ENCODE assay signal across 19 mouse cellular contexts in the genomic region with DNA sequence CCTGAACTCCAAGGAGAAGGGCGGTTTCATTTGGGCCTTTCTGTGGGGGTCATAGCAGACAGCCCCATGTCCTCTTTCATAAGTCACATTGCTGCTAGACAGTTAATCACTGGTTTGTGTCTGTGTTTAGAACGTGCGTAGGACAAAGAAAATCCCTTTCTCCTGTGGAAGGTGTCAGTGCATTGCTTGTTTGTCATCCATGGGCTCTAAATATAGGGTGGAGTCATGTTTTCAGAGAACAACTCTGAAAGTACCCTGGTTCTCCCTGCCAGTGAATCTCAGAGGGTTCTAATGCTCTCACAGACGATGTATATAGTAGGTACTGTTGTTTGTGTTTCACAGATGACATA.
DNase-seq lines count a peak whose midpoint lies in the region; ATAC-seq and TF ChIP-seq lines count a peak whose summit lies in the region.
"Had no signal": no experiment of that assay in that cellular context is flagged by ENCODE, and none has a peak within 500 bp of the region (broad histone marks: within the 10 kb centered on the region; RNA-seq: fewer than 3 reads in every experiment).

No protein-coding gene starts in this region.

- 73% methylated on average over 4 of the region's 4 CpGs for WGBS in hindbrain, embryonic 14.5 days
- 69% methylated on average over 4 of the region's 4 CpGs for WGBS in hindbrain, embryonic 12.5 days
- WGBS in neural tube, embryonic 15.5 days, result 79% methylated on average over 4 of the region's 4 CpGs
- WGBS in forebrain, embryonic 15.5 days, result 48% methylated on average over 4 of the region's 4 CpGs
- 87% methylated on average over 4 of the region's 4 CpGs for WGBS in midbrain, postnatal 0 days

- TF ChIP-seq CTCF in midbrain, postnatal 0 days (IDR thresholded peaks at IDR 0.05), result no peak

- H3K4me3 ChIP-seq in hindbrain, embryonic 14.5 days (replicated peaks; ENCODE audit: low read length), result no peak overlapping the region
- H3K4me3 ChIP-seq in hindbrain, embryonic 12.5 days, result no peak overlapping the region
- no peak overlapping the region for H3K4me3 ChIP-seq in neural tube, embryonic 15.5 days (replicated peaks)
- H3K4me3 ChIP-seq in forebrain, embryonic 15.5 days, result no peak overlapping the region
- H3K4me3 ChIP-seq in midbrain, postnatal 0 days (ENCODE audit: low read depth, low read length), result no peak overlapping the region
- H3K4me3 ChIP-seq: gastrocnemius, adult 2 months; heart, adult 2 months; megakaryocyte, embryonic 14.5 days had no signal

- no peaks in the 10 kb centered on the region for H3K27me3 ChIP-seq in hindbrain, embryonic 14.5 days (ENCODE audit: control insufficient read depth, insufficient read depth, low read length)
- H3K27me3 ChIP-seq in hindbrain, embryonic 12.5 days, result no peaks in the 10 kb centered on the region
- H3K27me3 ChIP-seq in neural tube, embryonic 15.5 days (replicated peaks), result no peaks in the 10 kb centered on the region
- no peaks in the 10 kb centered on the region for H3K27me3 ChIP-seq in forebrain, embryonic 15.5 days
- no peaks in the 10 kb centered on the region for H3K27me3 ChIP-seq in midbrain, postnatal 0 days (ENCODE audit: insufficient read depth, low read length)
- H3K27me3 ChIP-seq: megakaryocyte, embryonic 14.5 days had no signal

- no peak for ATAC-seq in hindbrain, embryonic 14.5 days (ENCODE audit: low FRiP score)
- no peak for ATAC-seq in hindbrain, embryonic 12.5 days (ENCODE audit: low FRiP score)
- ATAC-seq in neural tube, embryonic 15.5 days (ENCODE audit: low FRiP score), result no peak
- no peak; the same call in 1 of the 2 replicates for ATAC-seq in forebrain, embryonic 15.5 days (replicated peaks)
- no peak for ATAC-seq in midbrain, postnatal 0 days (ENCODE audit: low FRiP score)
- ATAC-seq in erythroid progenitor cell, adult 5-6 weeks (replicated peaks; ENCODE audit: low FRiP score, poor library complexity, severe bottlenecking), result no peak
- ATAC-seq: intestine, embryonic 16.5 days had no signal

- no peaks in the 10 kb centered on the region for H3K9me3 ChIP-seq in hindbrain, embryonic 14.5 days (ENCODE audit: control insufficient read depth, low read length)
- H3K9me3 ChIP-seq in hindbrain, embryonic 12.5 days (replicated peaks), result no peaks in the 10 kb centered on the region
- no peaks in the 10 kb centered on the region for H3K9me3 ChIP-seq in neural tube, embryonic 15.5 days (replicated peaks)
- no peaks in the 10 kb centered on the region for H3K9me3 ChIP-seq in forebrain, embryonic 15.5 days
- no peaks in the 10 kb centered on the region for H3K9me3 ChIP-seq in midbrain, postnatal 0 days (ENCODE audit: low read length)
- H3K9me3 ChIP-seq: megakaryocyte, embryonic 14.5 days had no signal

- H3K27ac ChIP-seq in hindbrain, embryonic 14.5 days, result peak overlapping the region; percentile 76
- no peak overlapping the region for H3K27ac ChIP-seq in hindbrain, embryonic 12.5 days
- H3K27ac ChIP-seq in neural tube, embryonic 15.5 days (replicated peaks), result peak overlapping the region; percentile 60; the same call in 1 of the 2 replicates
- H3K27ac ChIP-seq in forebrain, embryonic 15.5 days (replicated peaks), result peak overlapping the region; percentile 85
- H3K27ac ChIP-seq in midbrain, postnatal 0 days (ENCODE audit: low read depth, low read length), result 0 out of 2 replicates have a peak overlapping the region, but pooled peaks have one; percentile 55
- H3K27ac ChIP-seq: gastrocnemius, adult 2 months; heart, adult 2 months; stomach, postnatal 0 days had no signal

- peaks cover 13% of the 10 kb centered on the region for H3K4me1 ChIP-seq in hindbrain, embryonic 14.5 days (replicated peaks; ENCODE audit: control insufficient read depth, insufficient read depth, low read length)
- H3K4me1 ChIP-seq in hindbrain, embryonic 12.5 days, result peaks cover 8% of the 10 kb centered on the region
- H3K4me1 ChIP-seq in neural tube, embryonic 15.5 days, result peaks cover 10% of the 10 kb centered on the region
- peaks cover 21% of the 10 kb centered on the region for H3K4me1 ChIP-seq in forebrain, embryonic 15.5 days
- no peaks in the 10 kb centered on the region for H3K4me1 ChIP-seq in midbrain, postnatal 0 days (ENCODE audit: insufficient read depth, low read length)
- H3K4me1 ChIP-seq: megakaryocyte, embryonic 14.5 days had no signal

- H3K4me2 ChIP-seq in hindbrain, embryonic 14.5 days (replicated peaks), result peak overlapping the region; percentile 33; the same call in 1 of the 2 replicates
- no peak overlapping the region for H3K4me2 ChIP-seq in hindbrain, embryonic 12.5 days (replicated peaks)
- no peak overlapping the region for H3K4me2 ChIP-seq in neural tube, embryonic 15.5 days
- H3K4me2 ChIP-seq in forebrain, embryonic 15.5 days (replicated peaks), result no peak overlapping the region
- H3K4me2 ChIP-seq in midbrain, postnatal 0 days (ENCODE audit: low read depth, low read length, poor library complexity, severe bottlenecking), result no peak overlapping the region
- H3K4me2 ChIP-seq: liver, embryonic 11.5 days had no signal

- DNase-seq in hindbrain, embryonic 14.5 days (ENCODE audit: low spot score), result no peak
- no peak for DNase-seq in neural tube, embryonic 10.5 days (ENCODE audit: extremely low spot score, low spot score)
- no peak for DNase-seq in midbrain, postnatal 0 days (ENCODE audit: low spot score)
- DNase-seq in gastrocnemius, adult 8-10 months (ENCODE audit: low spot score in 2 of 2), result no peak
- DNase-seq: adrenal gland, postnatal 25 days; cerebellum, adult 11-12 months; gastrocnemius, adult 2 months; heart, adult 2 months; lung, adult 18-20 months; right cerebral cortex, postnatal 4 days; thymus, postnatal 14 days had no signal

- H3K36me3 ChIP-seq in hindbrain, embryonic 14.5 days (replicated peaks; ENCODE audit: control insufficient read depth, insufficient read depth), result no peaks in the 10 kb centered on the region
- no peaks in the 10 kb centered on the region for H3K36me3 ChIP-seq in hindbrain, embryonic 12.5 days
- no peaks in the 10 kb centered on the region for H3K36me3 ChIP-seq in neural tube, embryonic 15.5 days
- H3K36me3 ChIP-seq in forebrain, embryonic 15.5 days, result no peaks in the 10 kb centered on the region
- no peaks in the 10 kb centered on the region for H3K36me3 ChIP-seq in midbrain, postnatal 0 days (ENCODE audit: insufficient read depth, low read length)

- no peak overlapping the region for H3K9ac ChIP-seq in hindbrain, embryonic 14.5 days
- no peak overlapping the region for H3K9ac ChIP-seq in hindbrain, embryonic 12.5 days
- H3K9ac ChIP-seq in neural tube, embryonic 15.5 days (replicated peaks), result no peak overlapping the region
- no peak overlapping the region for H3K9ac ChIP-seq in forebrain, embryonic 15.5 days (replicated peaks)
- H3K9ac ChIP-seq in midbrain, postnatal 0 days (replicated peaks; ENCODE audit: low read length, poor library complexity, severe bottlenecking), result no peak overlapping the region
